Comparison of ENCODE assay signal across 1 mouse cellular context in genomic region chr9:63091971-63092528, GRCm38 (mm10).
TF ChIP-seq lines count a peak whose summit lies in the region.

No protein-coding gene starts in this region.

TF ChIP-seq in CH12.LX, 34 proteins besides CTCF, POLR2A, EP300 and RAD21 (continued from another document):
- 0 out of 2 replicates have a peak, but pooled peaks have one; percentile 51 for TF ChIP-seq MAZ (IDR thresholded peaks at IDR 0.05; ENCODE audit: low read depth, low read length)
- TF ChIP-seq UBTF (IDR thresholded peaks at IDR 0.05; ENCODE audit: low read depth, low read length) = no peak
- no peak for TF ChIP-seq MEF2A (IDR thresholded peaks at IDR 0.05; ENCODE audit: borderline replicate concordance, low read depth, low read length)
- no peak for TF ChIP-seq JUN (IDR thresholded peaks at IDR 0.05; ENCODE audit: insufficient read depth, low read depth, low read length)
- TF ChIP-seq MAX (IDR thresholded peaks at IDR 0.05; ENCODE audit: low read length) = no peak
- TF ChIP-seq NELFE (IDR thresholded peaks at IDR 0.05; ENCODE audit: low read depth, low read length) = no peak
- no peak for TF ChIP-seq HCFC1 (IDR thresholded peaks at IDR 0.05; ENCODE audit: low read depth, low read length)
- no peak for TF ChIP-seq SMC3 (IDR thresholded peaks at IDR 0.05; ENCODE audit: low read depth, low read length)
- no peak for TF ChIP-seq JUND (conservative IDR thresholded peaks at IDR 0.05; ENCODE audit: low read depth, low read length)
- TF ChIP-seq ETS1 (conservative IDR thresholded peaks at IDR 0.05; ENCODE audit: low read depth, low read length) = no peak
- TF ChIP-seq USF2 (conservative IDR thresholded peaks at IDR 0.05; ENCODE audit: low read depth, low read length) = no peak
- no peak for TF ChIP-seq ZNF384 (IDR thresholded peaks at IDR 0.05; ENCODE audit: low read depth, low read length)
